Mouse (Mus musculus): Measurements from ENCODE around the gene Gusb.
"Not testable (repeated sequence)": the region's sequence is repeated elsewhere in the genome, so short reads cannot be mapped to it uniquely, and the experiment has no call there.

Gene Gusb

DNA sequence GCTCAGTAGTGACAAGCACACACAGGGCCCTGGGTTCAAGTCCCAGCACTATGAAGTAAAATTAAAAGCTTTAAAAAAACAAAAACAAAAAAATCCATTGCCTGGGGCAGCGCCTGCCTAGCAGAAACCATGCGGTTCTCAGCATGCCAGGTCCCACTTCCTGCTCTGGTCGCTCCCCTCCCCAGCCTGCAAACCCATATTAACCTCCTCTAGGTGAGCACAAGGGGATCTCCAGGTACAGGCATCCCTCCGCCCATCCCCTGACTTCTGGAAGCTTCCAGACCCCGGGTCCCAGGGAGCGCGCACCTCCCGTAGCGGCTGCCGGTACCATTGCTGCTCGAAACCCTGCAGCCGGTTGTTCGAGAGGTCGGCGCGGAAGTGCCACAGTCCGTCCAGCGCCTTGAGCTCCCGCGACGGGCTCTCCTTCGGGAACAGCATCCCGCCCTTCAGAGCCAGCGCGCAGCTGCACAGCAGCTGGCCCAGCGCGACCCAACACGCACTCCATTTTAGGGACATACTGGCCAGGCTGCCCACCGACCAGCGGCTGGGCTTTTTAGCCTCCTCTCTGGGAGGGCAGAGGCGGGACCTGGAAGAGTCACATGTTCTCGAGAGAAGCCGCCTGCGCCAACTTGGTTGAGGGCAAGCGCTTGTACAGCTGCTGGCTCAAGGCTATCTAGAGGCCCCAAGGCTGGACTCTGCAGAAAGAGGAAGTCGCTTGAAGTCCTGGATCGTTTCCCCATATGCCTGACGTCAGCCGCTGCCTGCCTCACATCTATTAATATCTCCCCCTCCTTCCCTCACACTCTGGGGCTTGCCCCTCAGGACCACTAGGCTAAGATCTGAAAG lies at the start of gene Gusb:
Gene Gusb (minus strand): TSS at position 749 of the 846 bp plus-strand sequence.
- peak; percentile 93 for DNase-seq

DNA sequence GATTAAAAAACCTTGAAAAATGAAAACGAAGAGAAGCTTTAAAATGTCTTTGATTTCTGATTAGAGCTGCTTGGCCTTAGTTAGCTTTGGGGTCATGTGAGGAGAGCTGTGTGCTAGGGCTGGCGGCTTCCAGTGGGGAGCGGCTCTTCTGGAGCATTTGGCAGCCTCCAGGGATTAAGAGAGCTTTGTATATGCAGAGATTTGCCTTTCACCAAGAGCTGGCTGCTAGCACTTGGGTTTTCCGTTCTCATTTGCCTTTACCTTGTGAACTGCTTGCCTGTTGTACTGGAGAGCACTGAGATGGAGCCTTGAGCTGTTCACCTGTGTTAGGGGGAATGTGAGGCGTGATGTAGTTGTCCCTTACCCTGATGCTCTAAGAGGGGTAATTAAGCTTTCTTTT lies 49.7 kb upstream of the Gusb start:
- no peak for DNase-seq

- DNase-seq = no peak
Observed at GRCm38 (mm10) chr5:130051073-130051860, 48.4 kb upstream of the Gusb start.

DNA sequence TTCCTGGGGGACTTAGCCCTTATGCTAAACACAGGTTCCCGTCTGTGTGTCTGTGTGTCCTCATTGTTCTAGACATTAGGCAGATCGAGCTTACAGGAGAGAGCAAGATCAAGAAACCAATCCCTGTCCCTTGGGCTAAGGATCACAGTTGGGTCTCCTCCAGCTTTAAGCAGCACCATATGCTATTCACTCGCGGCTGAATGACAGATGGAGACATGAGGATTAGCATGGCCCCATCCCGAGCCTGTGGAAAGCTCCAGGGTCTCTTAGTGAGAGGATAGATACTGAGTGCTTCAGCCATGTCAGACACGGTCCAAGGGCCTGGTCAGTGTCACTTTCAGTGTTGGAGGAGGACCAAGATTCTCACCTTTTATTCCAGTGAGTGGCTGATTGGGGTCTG lies 47.6 kb upstream of the Gusb start:
- DNase-seq = no peak

DNA sequence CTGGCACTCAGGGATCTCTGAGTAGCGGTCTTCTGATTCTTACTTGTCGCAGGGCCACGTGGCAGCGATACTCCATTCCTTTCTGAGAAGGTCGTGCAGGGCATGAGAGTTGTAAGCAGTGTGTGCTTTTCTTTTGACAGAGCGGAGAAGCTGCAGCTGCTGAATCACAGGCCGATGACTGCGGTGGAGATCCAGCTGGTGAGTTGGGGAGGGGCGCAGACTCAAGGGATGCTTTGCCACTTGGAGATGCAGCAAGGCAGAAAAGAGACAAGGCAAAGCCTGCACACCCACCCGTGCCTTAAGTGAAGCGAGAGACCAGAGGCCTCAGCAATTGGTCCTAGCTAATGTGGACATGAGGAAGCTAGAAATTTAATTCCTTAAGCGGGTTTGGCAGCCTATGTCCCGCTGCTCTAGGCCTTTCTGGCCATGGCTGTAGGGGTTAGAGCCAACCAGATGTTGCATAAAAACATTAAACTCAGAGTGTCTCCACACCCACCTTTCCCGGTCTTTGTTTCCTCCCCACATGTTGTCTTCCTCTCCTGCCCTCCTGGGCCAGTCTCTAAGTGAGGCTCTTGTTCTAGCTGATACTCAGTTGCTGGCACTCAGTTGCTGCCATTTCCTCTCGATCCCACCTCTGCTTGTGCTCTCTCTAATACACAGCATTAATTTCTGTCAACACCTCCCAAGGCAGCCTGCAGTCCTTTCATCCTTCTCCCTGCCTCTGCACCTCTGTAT lies 46.1 kb upstream of the Gusb start:
- DNase-seq = no peak

DNA sequence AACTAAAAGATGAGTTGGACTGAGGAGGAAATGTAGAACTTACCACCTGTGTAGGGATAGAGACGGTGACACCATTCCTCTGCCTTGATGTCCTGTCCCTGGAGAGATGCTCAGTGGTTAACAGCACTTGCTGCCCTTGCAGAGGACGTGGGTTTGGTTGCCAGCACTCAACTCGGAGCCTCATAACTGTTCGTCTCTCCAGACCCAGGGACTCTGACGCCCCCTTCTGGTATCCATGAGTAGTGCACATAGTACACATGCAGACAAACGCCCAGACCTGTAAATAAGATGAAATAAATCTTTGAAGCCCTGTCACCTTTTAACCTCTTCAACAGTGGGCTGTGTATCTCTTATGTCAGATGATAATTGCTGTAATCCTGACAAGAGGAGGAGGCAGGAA lies 44.2 kb upstream of the Gusb start:
- no peak for DNase-seq

- no peak for DNase-seq
Observed at GRCm38 (mm10) chr5:130046589-130046988, 43.7 kb upstream of the Gusb start.

- DNase-seq = no peak
Observed at GRCm38 (mm10) chr5:130046100-130046499, 43.3 kb upstream of the Gusb start.

DNA sequence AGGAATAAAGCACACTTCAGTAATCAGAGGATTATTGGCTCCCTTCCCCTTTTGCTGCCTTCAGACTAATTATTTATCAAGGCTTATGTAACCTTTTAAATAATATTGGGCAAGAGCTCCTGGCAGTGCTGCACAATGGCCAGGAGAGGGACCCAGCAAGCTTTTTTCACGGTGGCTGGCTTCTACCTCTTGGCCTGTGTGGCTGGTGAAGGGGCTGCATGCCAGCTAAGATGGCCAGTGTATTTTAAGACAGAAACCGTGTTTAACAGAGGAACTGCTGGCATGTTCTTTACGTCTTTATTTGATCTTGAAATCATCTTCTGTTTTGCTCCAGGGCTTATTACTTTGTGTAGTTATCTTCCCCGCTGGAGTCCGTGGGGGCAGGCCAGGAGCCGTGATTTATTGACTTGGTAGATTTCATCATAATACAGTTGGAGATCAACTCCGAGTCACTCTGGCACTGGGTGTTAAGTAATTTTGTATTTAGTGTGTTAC lies 41.4 kb upstream of the Gusb start:
- no peak for DNase-seq

GRCm38 (mm10) chr5:130043741-130044140 lies 40.9 kb upstream of the Gusb start:
- DNase-seq = no peak

DNA sequence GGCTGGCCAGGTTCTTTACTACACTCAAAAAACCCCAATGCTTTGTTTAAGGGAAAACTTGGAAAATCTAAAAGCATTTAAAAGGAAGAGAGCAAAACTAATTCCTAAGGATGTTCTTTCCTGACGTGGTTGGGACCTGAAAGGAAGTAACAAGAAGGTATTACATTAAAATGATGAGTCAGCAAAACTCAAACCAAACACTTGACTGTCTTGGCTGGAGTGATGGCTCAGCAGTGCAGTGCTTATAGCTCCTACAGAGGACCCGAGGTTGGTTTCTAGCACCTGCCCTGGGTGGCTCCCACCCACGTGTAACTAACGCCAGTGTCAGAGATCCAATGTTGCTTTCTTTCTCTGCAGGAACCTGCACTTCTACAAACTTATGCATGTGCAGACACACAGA lies 38.4 kb upstream of the Gusb start:
- no peak for DNase-seq

GRCm38 (mm10) chr5:130040797-130041196 lies 37.9 kb upstream of the Gusb start:
- no peak for DNase-seq

- peak; percentile 82 for DNase-seq
Observed at GRCm38 (mm10) chr5:130037752-130038455, 35.1 kb upstream of the Gusb start.

GRCm38 (mm10) chr5:130036300-130036699 lies 33.5 kb upstream of the Gusb start:
- DNase-seq = not testable (repeated sequence)

- DNase-seq = no peak
Observed at GRCm38 (mm10) chr5:130033869-130034268, 31.0 kb upstream of the Gusb start.

DNA sequence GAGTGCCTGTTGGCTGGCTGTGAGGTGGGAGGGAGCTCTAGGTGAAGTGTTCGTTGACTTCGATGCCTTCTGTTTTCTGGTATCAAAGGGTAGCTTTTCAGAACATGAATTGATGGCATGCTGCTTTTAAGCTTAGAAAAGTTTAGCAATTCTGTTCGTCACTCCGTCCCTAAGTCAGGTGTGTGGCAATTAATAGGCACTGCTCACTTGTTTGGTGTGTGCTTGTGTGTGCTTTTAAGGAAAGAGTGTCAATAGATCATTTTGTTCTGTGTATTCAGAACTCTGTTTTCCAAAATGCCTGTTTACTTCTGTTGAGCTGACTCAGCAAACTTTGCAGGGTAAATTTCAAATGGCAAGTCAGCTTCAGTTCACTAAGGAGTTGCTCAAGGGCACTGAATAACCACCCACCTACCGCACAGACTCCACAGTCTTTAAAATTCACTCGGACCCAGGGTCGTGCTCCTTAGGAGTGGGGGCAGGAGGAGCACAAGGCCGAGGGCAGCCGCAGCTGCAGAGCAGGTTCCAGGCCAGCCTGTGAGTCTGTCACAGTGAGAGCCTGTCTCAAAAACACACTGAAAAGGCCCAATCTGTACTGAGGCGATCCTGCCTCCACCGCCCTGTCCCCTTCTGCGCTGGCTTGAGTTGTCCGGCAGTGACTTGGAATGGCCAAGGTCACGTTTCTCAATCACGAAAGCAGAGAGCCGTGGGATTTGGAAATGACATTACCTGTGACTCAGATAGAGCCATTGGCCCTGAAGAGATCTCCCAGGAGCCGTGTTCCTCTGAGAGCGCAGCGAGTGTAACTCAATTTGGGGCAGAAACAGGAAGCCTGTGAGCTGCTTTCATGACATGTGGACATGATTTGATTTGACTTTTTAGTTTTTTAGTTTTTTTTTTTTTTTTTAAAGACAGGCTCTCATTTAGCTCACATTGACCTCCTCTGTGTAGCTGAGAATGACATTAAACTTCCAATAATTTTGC lies 28.9 kb upstream of the Gusb start:
- no peak for DNase-seq

- peak; percentile 91 for DNase-seq
Observed at GRCm38 (mm10) chr5:130029142-130029897, 26.5 kb upstream of the Gusb start, which contains the start of the genes Asl and Crcp. Asl (minus strand) TSS chr5:130029247. Crcp (plus strand) TSS chr5:130029290.

DNA sequence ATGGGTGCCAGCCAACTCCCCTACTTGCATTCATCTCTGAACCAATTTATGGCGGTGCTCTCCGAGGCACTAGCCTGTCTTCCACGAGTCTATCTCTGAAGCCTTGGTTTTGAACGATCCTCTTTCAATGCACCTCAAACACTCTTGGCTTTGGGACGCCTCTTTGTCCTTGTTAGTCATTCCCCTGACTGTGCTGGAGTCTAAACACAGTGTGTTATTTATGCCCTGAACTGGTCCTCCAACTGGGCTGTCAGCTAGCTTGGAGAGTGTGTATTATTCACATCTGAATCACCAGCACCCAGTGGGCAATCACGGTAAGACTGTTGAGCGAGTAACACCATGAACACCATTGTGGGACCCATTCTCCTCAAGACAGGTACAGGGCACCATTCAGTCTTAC lies 24.8 kb upstream of the Gusb start:
- no peak for DNase-seq

DNA sequence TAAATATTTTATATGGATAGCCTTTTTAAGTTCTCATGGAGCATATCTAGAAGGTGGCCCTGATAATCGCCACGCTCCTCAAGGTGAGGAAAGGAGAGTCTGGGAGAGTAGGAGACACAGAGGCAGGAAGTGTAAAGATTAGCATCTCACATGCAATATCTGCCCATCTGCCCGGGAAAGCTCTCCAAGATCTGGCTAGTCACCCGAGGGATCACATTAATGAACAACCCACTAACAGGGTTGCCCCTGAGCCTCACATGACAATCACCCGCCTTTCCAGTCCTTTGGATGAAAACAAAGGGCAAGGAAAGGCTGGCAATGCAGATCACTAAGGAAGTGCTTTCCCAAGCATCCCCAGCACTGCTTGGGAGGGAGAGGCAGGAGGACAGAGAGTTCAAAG lies 24.3 kb upstream of the Gusb start:
- DNase-seq = no peak

All from embryo, embryonic 11 days (tissue).